Mouse (Mus musculus) midbrain, embryonic 14.5 days (tissue): ENCODE data around the gene Ctbp2. TPM values are rescaled to one million over a fixed set of nuclear protein-coding genes. Genes with fewer than 3 reads are reported as not detected.
A peak's percentile ranks its signal among the peaks of the same experiment; 100 is the strongest.

Source experiments
- ATAC-seq: fragments of 200-750 bp; cut with Nextera tagmentation; 2 replicates; pipeline ENCODE4 v1.8.0; 2017; ENCODE audit warnings: moderate number of reproducible peaks, moderate library complexity; ENCODE audit not compliant: low FRiP score, low TSS enrichment
- DNase-seq: peaks from one replicate; pipeline ENCODE4 v3.0.0-alpha.2; 2015
- H3K27ac ChIP-seq: fragments of 300-500 bp; sonication (generic); replicated peaks from 2 replicates; pipeline ENCODE4 v1.5.1; 2014; ENCODE audit warnings: mild to moderate bottlenecking, low read depth, low read length, moderate library complexity
- H3K27me3 ChIP-seq: fragments of 300-500 bp; sonication (generic); 2 replicates; pipeline ENCODE4 v1.6.1; 2014; ENCODE audit warnings: low read length, control low read depth, mixed read lengths; ENCODE audit not compliant: control insufficient read depth, insufficient read depth
- H3K36me3 ChIP-seq: fragments of 300-500 bp; sonication (generic); 2 replicates; pipeline ENCODE4 v1.6.1; 2014; ENCODE audit warnings: low read length, control low read depth; ENCODE audit not compliant: control insufficient read depth, insufficient read depth
- H3K4me1 ChIP-seq: fragments of 300-500 bp; sonication (generic); 2 replicates; pipeline ENCODE4 v1.6.1; 2014; ENCODE audit warnings: mild to moderate bottlenecking, antibody characterized with exemption, low read length, control low read depth; ENCODE audit not compliant: control insufficient read depth, insufficient read depth
- H3K4me2 ChIP-seq: fragments of 300-500 bp; sonication (generic); 2 replicates; pipeline ENCODE4 v1.6.1; 2014; ENCODE audit warnings: mild to moderate bottlenecking, low read length, moderate library complexity
- H3K4me3 ChIP-seq: fragments of 300-500 bp; sonication (generic); replicated peaks from 2 replicates; pipeline ENCODE4 v1.5.1; 2014; ENCODE audit warnings: low read depth, low read length
- H3K9ac ChIP-seq: fragments of 300-500 bp; sonication (generic); replicated peaks from 2 replicates; pipeline ENCODE4 v1.6.1; 2014; ENCODE audit warnings: mild to moderate bottlenecking, low read length, moderate library complexity
- H3K9me3 ChIP-seq: fragments of 300-500 bp; sonication (generic); 2 replicates; pipeline ENCODE4 v1.6.1; 2016; ENCODE audit warnings: low read length, control low read depth, mixed read lengths; ENCODE audit not compliant: control insufficient read depth
- WGBS: fragments of 180-500 bp; shearing (Covaris S2); extraction: QIAGEN DNeasy Blood & Tissue Kit; methylation state at CpG from one replicate; pipeline ENCODE4 v1.1.7; 2014; 5-methylcytosine and 5-hydroxymethylcytosine counted together
- polyA plus RNA-seq: library from polyadenylated mRNA; unstranded; fragments of >200 nt; fragmentation: Nextera tagmentation; extraction: Ambion mirVana; gene quantifications from 2 replicates; pipeline ENCODE4 v1.2.1, GENCODE M21; 2014

Ctbp2 gene
- polyA plus RNA-seq, 1 experiment from 2014 or later, result 75.2 TPM

GRCm38 (mm10) chr7:133009676-133010075 lies 114.5 kb downstream of the Ctbp2 start:
- Histone ChIP-seq H3K4me3 (no peak overlapping the region), H3K9me3 (no peaks in the 10 kb centered on the region), H3K27me3 (no peaks in the 10 kb centered on the region), H3K4me1 (peaks cover 45% of the 10 kb centered on the region), H3K36me3 (no peaks in the 10 kb centered on the region), H3K4me2 (no peak overlapping the region), H3K9ac (no peak overlapping the region), H3K27ac (peak overlapping the region; percentile 70; the same call in 1 of the 2 replicates)
- ATAC-seq, result no peak
- no peak for DNase-seq
- WGBS, result 90% methylated on average over 8 of the region's 8 CpGs

- Histone ChIP-seq H3K36me3 (no peaks in the 10 kb centered on the region), H3K27me3 (no peaks in the 10 kb centered on the region), H3K9ac (no peak overlapping the region), H3K4me1 (peaks cover 37% of the 10 kb centered on the region), H3K27ac (no peak overlapping the region), H3K4me2 (no peak overlapping the region), H3K9me3 (no peaks in the 10 kb centered on the region), H3K4me3 (no peak overlapping the region)
- DNase-seq, result no peak
- WGBS, result 94% methylated on average over 4 of the region's 4 CpGs
- ATAC-seq, result no peak
These were observed 115.5 kb downstream of the Ctbp2 start for GRCm38 (mm10) chr7:133008663-133009062.

DNA sequence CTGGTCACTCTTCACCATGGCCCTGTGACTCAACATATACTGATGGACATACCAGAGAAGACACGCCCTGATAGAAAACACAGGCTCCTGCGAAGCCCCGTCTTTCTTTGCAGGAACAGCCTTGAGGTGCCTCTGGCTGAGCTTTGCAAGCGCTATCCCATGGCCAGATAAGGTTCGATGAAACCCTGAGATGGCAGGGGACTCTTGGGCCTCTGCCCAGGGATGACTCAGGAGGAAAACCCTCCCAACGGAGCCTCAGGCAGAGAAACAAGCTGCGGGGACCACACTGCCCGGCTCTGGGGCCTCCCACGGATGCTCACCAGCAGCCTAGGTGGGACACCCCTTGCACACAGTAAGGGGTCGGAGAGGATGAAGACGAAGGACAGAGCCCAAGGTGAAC lies 116.8 kb downstream of the Ctbp2 start:
- no peak overlapping the region for H3K27ac ChIP-seq
- H3K4me1 ChIP-seq, result peaks cover 36% of the 10 kb centered on the region
- ATAC-seq (no peak), DNase-seq (no peak)
- no peak overlapping the region for H3K9ac ChIP-seq
- H3K4me3 ChIP-seq, result no peak overlapping the region
- H3K4me2 ChIP-seq, result no peak overlapping the region
- 84% methylated on average over 11 of the region's 11 CpGs for WGBS
- no peaks in the 10 kb centered on the region for H3K9me3 ChIP-seq
- no peaks in the 10 kb centered on the region for H3K36me3 ChIP-seq
- no peaks in the 10 kb centered on the region for H3K27me3 ChIP-seq

GRCm38 (mm10) chr7:133005772-133006171 lies 118.4 kb downstream of the Ctbp2 start:
- ATAC-seq, result no peak
- Histone ChIP-seq H3K27me3 (no peaks in the 10 kb centered on the region), H3K4me3 (no peak overlapping the region), H3K9me3 (no peaks in the 10 kb centered on the region), H3K4me2 (no peak overlapping the region), H3K36me3 (no peaks in the 10 kb centered on the region), H3K9ac (no peak overlapping the region), H3K4me1 (peaks cover 22% of the 10 kb centered on the region), H3K27ac (no peak overlapping the region)
- DNase-seq, result no peak
- WGBS, result 86% methylated on average over 7 of the region's 7 CpGs

DNA sequence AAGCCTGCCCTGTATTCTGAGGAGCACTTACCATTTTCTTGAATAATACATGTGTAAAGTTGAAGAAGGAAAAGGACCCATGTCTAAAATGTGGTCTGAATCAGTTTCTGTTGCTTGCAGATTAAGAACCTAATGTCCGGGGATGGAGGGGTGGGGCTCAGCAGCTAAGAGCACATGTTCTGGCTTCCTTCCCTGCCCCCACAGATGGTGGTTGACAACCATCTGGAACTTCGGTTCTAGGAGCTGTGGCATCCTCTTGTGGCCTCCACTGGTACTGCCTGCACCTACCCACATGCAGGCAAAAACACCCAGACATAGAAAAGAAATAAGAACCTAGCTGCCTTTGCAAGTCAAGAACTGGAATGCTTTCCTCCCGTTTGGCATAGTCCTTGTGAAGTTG lies 120.7 kb downstream of the Ctbp2 start:
- no peak for ATAC-seq
- peak; percentile 78 for DNase-seq
- no peak overlapping the region; the same call in 1 of the 2 replicates for H3K27ac ChIP-seq
- WGBS, result 36% methylated on average over 3 of the region's 3 CpGs
- H3K27me3 ChIP-seq, result no peaks in the 10 kb centered on the region
- no peaks in the 10 kb centered on the region for H3K9me3 ChIP-seq
- peaks cover 15% of the 10 kb centered on the region for H3K4me1 ChIP-seq
- no peak overlapping the region for H3K4me3 ChIP-seq
- H3K36me3 ChIP-seq, result peaks cover 11% of the 10 kb centered on the region
- no peak overlapping the region for H3K9ac ChIP-seq
- no peak overlapping the region for H3K4me2 ChIP-seq

- Histone ChIP-seq H3K36me3 (peaks cover 22% of the 10 kb centered on the region), H3K4me2 (no peak overlapping the region), H3K4me1 (peaks cover 11% of the 10 kb centered on the region), H3K4me3 (no peak overlapping the region), H3K27ac (no peak overlapping the region), H3K9me3 (no peaks in the 10 kb centered on the region), H3K9ac (no peak overlapping the region), H3K27me3 (no peaks in the 10 kb centered on the region)
- ATAC-seq, result no peak
- no peak for DNase-seq
- 83% methylated on average over 6 of the region's 6 CpGs for WGBS
These were observed 121.9 kb downstream of the Ctbp2 start for GRCm38 (mm10) chr7:133002271-133002670.

DNA sequence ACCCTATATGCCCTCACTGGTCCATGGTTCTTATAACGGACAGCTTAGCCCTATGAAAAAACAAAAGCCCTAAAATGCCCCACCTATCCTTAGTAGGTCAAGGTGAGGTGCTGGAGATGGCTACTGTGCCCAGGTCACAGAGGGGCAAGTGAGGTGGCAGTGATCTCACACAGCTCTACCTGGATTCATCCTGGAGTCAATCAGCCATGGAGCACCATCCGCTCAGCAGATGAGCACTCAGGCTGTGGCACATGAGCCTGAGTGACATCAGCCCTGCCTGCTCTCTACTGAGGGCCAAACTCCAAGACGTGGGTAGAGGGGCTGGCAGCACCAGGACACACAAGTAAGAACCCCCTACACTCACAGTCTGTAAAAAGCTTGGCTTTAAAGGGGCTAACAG lies 122.8 kb downstream of the Ctbp2 start:
- Histone ChIP-seq H3K27ac (no peak overlapping the region), H3K27me3 (no peaks in the 10 kb centered on the region), H3K36me3 (peaks cover 30% of the 10 kb centered on the region), H3K4me2 (no peak overlapping the region), H3K4me1 (peaks cover 11% of the 10 kb centered on the region; the same call in 1 of the 2 replicates), H3K9ac (no peak overlapping the region), H3K9me3 (no peaks in the 10 kb centered on the region), H3K4me3 (no peak overlapping the region)
- ATAC-seq (no peak), DNase-seq (no peak)
- WGBS, result 97% methylated on average over 3 of the region's 3 CpGs

GRCm38 (mm10) chr7:132999061-132999460 lies 125.1 kb downstream of the Ctbp2 start:
- Histone ChIP-seq H3K4me1 (peaks cover 11% of the 10 kb centered on the region; the same call in 1 of the 2 replicates), H3K36me3 (peaks cover 39% of the 10 kb centered on the region), H3K4me2 (no peak overlapping the region), H3K27me3 (no peaks in the 10 kb centered on the region), H3K27ac (no peak overlapping the region), H3K9me3 (no peaks in the 10 kb centered on the region), H3K9ac (no peak overlapping the region), H3K4me3 (no peak overlapping the region)
- ATAC-seq (no peak), DNase-seq (no peak)
- 97% methylated on average over 11 of the region's 11 CpGs for WGBS

GRCm38 (mm10) chr7:132998639-132999038 lies 125.5 kb downstream of the Ctbp2 start:
- 96% methylated on average over 12 of the region's 12 CpGs for WGBS
- Histone ChIP-seq H3K4me3 (no peak overlapping the region), H3K4me1 (peaks cover 11% of the 10 kb centered on the region; the same call in 1 of the 2 replicates), H3K36me3 (peaks cover 43% of the 10 kb centered on the region), H3K27me3 (no peaks in the 10 kb centered on the region), H3K4me2 (no peak overlapping the region), H3K9ac (no peak overlapping the region), H3K9me3 (no peaks in the 10 kb centered on the region), H3K27ac (no peak overlapping the region)
- no peak for DNase-seq
- no peak for ATAC-seq
